Mouse (Mus musculus): ENCODE results near the gene Ndufaf5. TPM values are rescaled to one million over a fixed set of nuclear protein-coding genes. Genes with fewer than 3 reads are reported as not detected.
"Not testable (repeated sequence)": the region's sequence is repeated elsewhere in the genome, so short reads cannot be mapped to it uniquely, and the experiment has no call there.

Ndufaf5 gene
- polyA plus RNA-seq, 1 experiment from 2014 or later = 9.2 TPM

DNA sequence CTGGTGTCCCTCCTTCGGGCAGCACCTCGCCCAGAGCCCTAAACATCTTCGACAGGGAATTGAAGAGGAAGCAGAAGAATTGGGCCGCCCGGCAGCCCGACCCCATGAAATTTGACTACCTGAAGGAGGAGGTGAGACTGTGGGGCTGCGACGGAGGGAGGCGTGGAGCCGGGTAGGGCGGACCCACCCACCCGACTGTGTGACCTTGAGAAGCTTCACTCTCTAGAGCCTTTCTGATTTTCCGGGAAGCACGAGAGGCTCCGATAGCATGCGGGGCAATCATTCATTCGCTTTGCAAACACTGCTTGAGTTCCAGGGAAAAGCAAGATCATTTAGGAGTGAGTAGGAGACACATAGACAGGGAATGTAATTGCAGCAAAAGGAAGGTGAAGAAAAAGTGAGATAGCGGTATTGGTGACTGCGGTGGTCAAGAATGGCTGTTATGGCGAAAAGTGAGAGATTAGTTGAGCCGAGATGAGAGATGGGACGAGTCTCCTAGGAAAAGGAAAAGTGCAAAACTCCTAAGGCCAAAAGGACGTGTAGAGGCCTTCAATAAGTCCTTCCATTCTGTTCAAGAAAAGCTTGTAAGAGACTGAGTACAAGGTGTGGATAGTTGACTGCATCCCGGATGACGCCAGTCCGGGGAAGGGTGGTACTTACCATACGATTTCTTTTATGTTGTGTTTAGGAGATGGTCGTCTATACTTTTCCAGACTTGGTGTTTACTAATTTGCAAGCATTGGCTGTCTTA, 529 bp downstream of the Ndufaf5 start:
- Histone ChIP-seq H3K4me2 (replicated peaks; ENCODE audit: low read depth, low read length) (peak overlapping the region; percentile 76), H3K27ac (ENCODE audit: low read length) (0 out of 2 replicates have a peak overlapping the region, but pooled peaks have one; percentile 29), H3K27me3 (replicated peaks; ENCODE audit: insufficient read depth, low read length) (no peaks in the 10 kb centered on the region), H3K36me3 (ENCODE audit: insufficient read depth, low read length) (no peaks in the 10 kb centered on the region), H3K9me3 (ENCODE audit: low read length) (no peaks in the 10 kb centered on the region), H3K4me1 (ENCODE audit: insufficient read depth, low read depth, low read length) (0 out of 2 replicates have a peak, but pooled peaks cover 11% of the 10 kb centered on the region), H3K4me3 (ENCODE audit: low read depth, low read length) (peak overlapping the region; percentile 61), H3K9ac (replicated peaks; ENCODE audit: low read depth) (peak overlapping the region; percentile 76)
- WGBS = 4% methylated on average over 28 of the region's 28 CpGs
- DNase-seq (ENCODE audit: low spot score) = peak; percentile 47
- ATAC-seq = peak; percentile 64
- TF ChIP-seq CTCF (IDR thresholded peaks at IDR 0.05) = no peak
- no peak for TF ChIP-seq EP300 (IDR thresholded peaks at IDR 0.05)

DNA sequence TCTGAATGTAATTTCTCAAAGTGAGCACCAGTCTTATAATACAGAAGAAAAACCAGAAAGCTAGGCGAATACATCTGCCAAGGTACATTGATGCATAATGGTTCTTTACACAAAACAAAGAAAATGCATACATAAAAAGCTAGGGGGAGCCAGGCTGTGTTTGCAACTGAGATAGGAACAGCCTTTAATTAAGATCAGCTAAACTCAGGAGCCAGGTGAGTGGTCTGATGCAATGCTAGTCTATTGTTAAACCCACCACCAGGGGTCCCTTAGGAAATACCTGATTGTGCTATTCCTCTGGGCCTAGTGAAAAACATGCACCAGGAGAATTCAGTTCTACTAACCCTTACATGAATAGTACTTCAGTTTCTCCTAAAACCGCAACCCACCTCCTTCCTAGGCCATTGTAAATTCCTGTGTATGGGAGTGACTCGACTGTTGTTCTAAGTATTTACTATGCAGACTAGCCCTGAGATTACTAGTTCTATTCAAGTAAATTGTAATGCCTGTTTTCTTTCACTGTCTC, 15.3 kb downstream of the Ndufaf5 start:
- not testable (repeated sequence) for H3K4me2 ChIP-seq (replicated peaks; ENCODE audit: low read depth, low read length); H3K9me3 ChIP-seq (ENCODE audit: low read length); H3K36me3 ChIP-seq (ENCODE audit: insufficient read depth, low read length); ATAC-seq; H3K27me3 ChIP-seq (replicated peaks; ENCODE audit: insufficient read depth, low read length); H3K4me3 ChIP-seq (ENCODE audit: low read depth, low read length); H3K9ac ChIP-seq (replicated peaks; ENCODE audit: low read depth); H3K27ac ChIP-seq (ENCODE audit: low read length); H3K4me1 ChIP-seq (ENCODE audit: insufficient read depth, low read depth, low read length); DNase-seq (ENCODE audit: low spot score)
- peak; percentile 9; the same call in 1 of the 2 replicates for TF ChIP-seq CTCF (IDR thresholded peaks at IDR 0.05)
- 95% methylated on average over 3 of the region's 3 CpGs for WGBS

- no peaks in the 10 kb centered on the region for H3K27me3 ChIP-seq (replicated peaks; ENCODE audit: insufficient read depth, low read length)
- DNase-seq (ENCODE audit: low spot score) = no peak
- no peak overlapping the region for H3K27ac ChIP-seq (ENCODE audit: low read length)
- H3K4me1 ChIP-seq (ENCODE audit: insufficient read depth, low read depth, low read length) = no peaks in the 10 kb centered on the region
- H3K4me3 ChIP-seq (ENCODE audit: low read depth, low read length) = no peak overlapping the region
- 68% methylated on average over 2 of the region's 2 CpGs for WGBS
- ATAC-seq = no peak
- H3K9ac ChIP-seq (replicated peaks; ENCODE audit: low read depth) = no peak overlapping the region
- TF ChIP-seq CTCF (IDR thresholded peaks at IDR 0.05) (peak; percentile 42), EP300 (IDR thresholded peaks at IDR 0.05) (no peak)
- no peak overlapping the region for H3K4me2 ChIP-seq (replicated peaks; ENCODE audit: low read depth, low read length)
- peaks cover 4% of the 10 kb centered on the region; the same call in 1 of the 2 replicates for H3K36me3 ChIP-seq (ENCODE audit: insufficient read depth, low read length)
- no peaks in the 10 kb centered on the region for H3K9me3 ChIP-seq (ENCODE audit: low read length)
Measured at GRCm38 (mm10) chr2:140200713-140201112, 30.3 kb downstream of the Ndufaf5 start.

DNA sequence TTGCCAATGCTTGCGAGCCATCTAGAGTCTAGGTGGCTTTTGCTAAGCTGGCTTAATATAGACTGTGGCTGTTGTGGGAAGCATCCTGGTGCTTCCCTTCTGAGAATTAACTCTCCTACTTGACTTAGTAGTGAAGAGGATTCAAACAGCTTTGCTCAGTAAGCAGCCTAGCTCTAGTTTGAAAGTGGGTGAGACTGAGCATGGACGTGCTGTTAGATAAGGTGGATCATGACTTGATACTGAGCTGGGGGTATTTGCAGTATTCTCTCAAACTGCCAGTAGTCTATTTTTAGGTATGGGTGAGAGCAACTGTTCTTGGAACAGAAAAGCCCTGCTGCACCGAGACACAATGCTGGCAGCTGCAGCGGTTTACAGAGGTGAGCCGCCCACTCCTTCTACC, 32.1 kb downstream of the Ndufaf5 start:
- no peaks in the 10 kb centered on the region for H3K36me3 ChIP-seq (ENCODE audit: insufficient read depth, low read length)
- H3K27me3 ChIP-seq (replicated peaks; ENCODE audit: insufficient read depth, low read length) = no peaks in the 10 kb centered on the region
- H3K9me3 ChIP-seq (ENCODE audit: low read length) = no peaks in the 10 kb centered on the region
- DNase-seq (ENCODE audit: low spot score) (no peak), ATAC-seq (no peak)
- no peak overlapping the region for H3K4me2 ChIP-seq (replicated peaks; ENCODE audit: low read depth, low read length)
- 79% methylated on average over 5 of the region's 5 CpGs for WGBS
- no peak overlapping the region for H3K27ac ChIP-seq (ENCODE audit: low read length)
- H3K9ac ChIP-seq (replicated peaks; ENCODE audit: low read depth) = no peak overlapping the region
- H3K4me3 ChIP-seq (ENCODE audit: low read depth, low read length) = no peak overlapping the region
- TF ChIP-seq CTCF (IDR thresholded peaks at IDR 0.05) = no peak
- no peak for TF ChIP-seq EP300 (IDR thresholded peaks at IDR 0.05)
- no peaks in the 10 kb centered on the region for H3K4me1 ChIP-seq (ENCODE audit: insufficient read depth, low read depth, low read length)

- H3K9me3 ChIP-seq (ENCODE audit: low read length) = no peaks in the 10 kb centered on the region
- no peak overlapping the region for H3K9ac ChIP-seq (replicated peaks; ENCODE audit: low read depth)
- no peak overlapping the region for H3K27ac ChIP-seq (ENCODE audit: low read length)
- TF ChIP-seq EP300 (IDR thresholded peaks at IDR 0.05) (no peak), CTCF (IDR thresholded peaks at IDR 0.05) (no peak)
- H3K4me3 ChIP-seq (ENCODE audit: low read depth, low read length) = no peak overlapping the region
- H3K4me1 ChIP-seq (ENCODE audit: insufficient read depth, low read depth, low read length) = no peaks in the 10 kb centered on the region
- no peak overlapping the region for H3K4me2 ChIP-seq (replicated peaks; ENCODE audit: low read depth, low read length)
- 88% methylated on average over 7 of the region's 7 CpGs for WGBS
- H3K27me3 ChIP-seq (replicated peaks; ENCODE audit: insufficient read depth, low read length) = no peaks in the 10 kb centered on the region
- DNase-seq (ENCODE audit: low spot score) (no peak), ATAC-seq (no peak)
- H3K36me3 ChIP-seq (ENCODE audit: insufficient read depth, low read length) = no peaks in the 10 kb centered on the region
Measured at GRCm38 (mm10) chr2:140203756-140204155, 33.3 kb downstream of the Ndufaf5 start.

DNA sequence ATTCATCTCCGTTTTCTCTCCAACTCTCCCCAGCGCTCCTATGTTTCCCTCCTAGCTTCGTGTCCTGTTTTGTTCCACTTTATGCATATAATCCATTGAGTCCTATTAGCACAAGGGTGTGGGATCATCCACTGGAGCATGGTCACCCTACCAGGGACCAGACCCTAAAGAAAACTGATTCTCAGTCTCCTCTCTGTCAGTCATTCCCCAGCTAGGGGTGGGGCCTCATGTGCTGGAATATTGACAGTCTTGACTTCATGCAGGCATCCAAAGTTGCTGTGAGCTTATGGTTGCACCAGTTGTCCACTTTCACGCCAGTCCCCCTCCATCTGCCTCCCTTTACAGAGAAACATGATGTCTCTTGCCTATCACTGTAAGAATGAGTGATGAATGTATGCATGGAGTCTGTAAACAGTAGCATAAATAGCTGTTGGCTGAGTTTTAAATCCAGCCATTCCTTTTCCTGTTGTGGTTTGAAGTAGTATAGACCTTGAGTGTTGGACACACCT, 44.1 kb downstream of the Ndufaf5 start:
- TF ChIP-seq CTCF (IDR thresholded peaks at IDR 0.05) = no peak
- no peak for TF ChIP-seq EP300 (IDR thresholded peaks at IDR 0.05)
- no peak overlapping the region for H3K27ac ChIP-seq (ENCODE audit: low read length)
- H3K4me3 ChIP-seq (ENCODE audit: low read depth, low read length) = no peak overlapping the region
- DNase-seq (ENCODE audit: low spot score) (no peak), ATAC-seq (no peak)
- H3K9me3 ChIP-seq (ENCODE audit: low read length) = no peaks in the 10 kb centered on the region
- H3K4me2 ChIP-seq (replicated peaks; ENCODE audit: low read depth, low read length) = no peak overlapping the region
- 87% methylated on average over 4 of the region's 4 CpGs for WGBS
- no peak overlapping the region for H3K9ac ChIP-seq (replicated peaks; ENCODE audit: low read depth)
- H3K36me3 ChIP-seq (ENCODE audit: insufficient read depth, low read length) = no peaks in the 10 kb centered on the region
- no peaks in the 10 kb centered on the region for H3K27me3 ChIP-seq (replicated peaks; ENCODE audit: insufficient read depth, low read length)
- H3K4me1 ChIP-seq (ENCODE audit: insufficient read depth, low read depth, low read length) = no peaks in the 10 kb centered on the region

Data from lung, postnatal 0 days (tissue).